Mouse (Mus musculus): ENCODE measurements at regions not wholly inside any gene's neighbourhood (a gene's known extent, or its start where the extent isn't known, plus 50 kb on each side); places are given as distances from the start of the nearest gene placed in this dataset.

DNA sequence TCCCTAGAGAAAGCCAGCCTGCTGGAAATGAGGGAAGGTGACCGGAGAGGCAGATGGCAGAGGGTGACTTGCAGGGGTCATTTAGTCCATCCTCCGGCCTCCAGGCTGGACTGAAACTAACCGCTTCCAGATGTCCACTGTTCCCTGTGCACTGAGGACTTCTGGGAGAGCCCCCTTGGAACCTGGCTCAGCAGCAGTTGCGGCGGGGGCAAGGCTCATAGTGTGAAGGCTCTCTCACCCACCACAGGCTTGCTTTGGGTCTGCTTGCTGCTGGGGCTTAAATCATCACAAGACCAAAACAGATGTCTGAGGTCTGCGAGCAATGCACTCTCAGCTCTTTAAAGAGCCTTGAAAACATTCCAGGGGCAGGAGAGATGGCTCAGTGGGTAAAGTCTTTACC, 132.2 kb upstream of the Ccnd2 start:
- TF ChIP-seq CTCF (IDR thresholded peaks at IDR 0.05; ENCODE audit: low read depth) = no peak
- no peak for TF ChIP-seq EP300 (IDR thresholded peaks at IDR 0.05; ENCODE audit: low read depth)

All from liver, postnatal 0 days (tissue).